Mouse (Mus musculus) neural tube, embryonic 11.5 days (tissue): ENCODE measurements around the gene Man2b1. TPM values are rescaled to one million over a fixed set of nuclear protein-coding genes. Genes with fewer than 3 reads are reported as not detected.

Experiments used
- ATAC-seq: fragments of 200-750 bp; cut with Nextera tagmentation; 2 replicates; pipeline ENCODE4 v1.8.0; 2017; ENCODE audit warnings: moderate number of reproducible peaks, mild to moderate bottlenecking, moderate TSS enrichment, moderate library complexity; ENCODE audit not compliant: insufficient read depth, low FRiP score, low TSS enrichment
- DNase-seq: peaks from one replicate; pipeline ENCODE4 v3.0.0-alpha.2; 2015; ENCODE audit warnings: low spot score
- H3K27ac ChIP-seq: fragments of 300-500 bp; sonication (generic); 2 replicates; pipeline ENCODE4 v1.5.1; 2014; ENCODE audit warnings: low read depth, mild to moderate bottlenecking, low read length
- H3K27me3 ChIP-seq: fragments of 300-500 bp; sonication (generic); 2 replicates; pipeline ENCODE4 v1.6.1; 2014; ENCODE audit warnings: mild to moderate bottlenecking, low read length, mixed read lengths; ENCODE audit not compliant: control insufficient read depth, insufficient read depth
- H3K36me3 ChIP-seq: fragments of 300-500 bp; sonication (generic); 2 replicates; pipeline ENCODE4 v1.6.1; 2014; ENCODE audit warnings: mild to moderate bottlenecking, low read length, moderate library complexity, mixed read lengths; ENCODE audit not compliant: control insufficient read depth, insufficient read depth
- H3K4me1 ChIP-seq: fragments of 300-500 bp; sonication (generic); 2 replicates; pipeline ENCODE4 v1.6.1; 2014; ENCODE audit warnings: low read length, mixed read lengths; ENCODE audit not compliant: control insufficient read depth, insufficient read depth
- H3K4me2 ChIP-seq: fragments of 300-500 bp; sonication (generic); 2 replicates; pipeline ENCODE4 v1.6.1; 2014; ENCODE audit warnings: low read depth, mild to moderate bottlenecking, moderate library complexity
- H3K4me3 ChIP-seq: fragments of 300-500 bp; sonication (generic); 2 replicates; pipeline ENCODE4 v1.5.1; 2014; ENCODE audit warnings: low read depth, low read length
- H3K9ac ChIP-seq: fragments of 300-500 bp; sonication (generic); 2 replicates; pipeline ENCODE4 v1.6.1; 2014; ENCODE audit warnings: mild to moderate bottlenecking, low read length
- H3K9me3 ChIP-seq: fragments of 300-500 bp; sonication (generic); 2 replicates; pipeline ENCODE4 v1.6.1; 2016; ENCODE audit warnings: low read length; ENCODE audit not compliant: control insufficient read depth
- WGBS: fragments of 180-500 bp; shearing (Covaris S2); extraction: QIAGEN DNeasy Blood & Tissue Kit; methylation state at CpG from one replicate; pipeline ENCODE4 v1.1.7; 2014; 5-methylcytosine and 5-hydroxymethylcytosine counted together
- polyA plus RNA-seq: library from polyadenylated mRNA; unstranded; fragments of >200 nt; fragmentation: Nextera tagmentation; extraction: Ambion mirVana; gene quantifications from 2 replicates; pipeline ENCODE4 v1.2.1, GENCODE M21; 2014

The Man2b1 gene
- polyA plus RNA-seq = 14.4 and 17.4 TPM in 2 replicates

DNA sequence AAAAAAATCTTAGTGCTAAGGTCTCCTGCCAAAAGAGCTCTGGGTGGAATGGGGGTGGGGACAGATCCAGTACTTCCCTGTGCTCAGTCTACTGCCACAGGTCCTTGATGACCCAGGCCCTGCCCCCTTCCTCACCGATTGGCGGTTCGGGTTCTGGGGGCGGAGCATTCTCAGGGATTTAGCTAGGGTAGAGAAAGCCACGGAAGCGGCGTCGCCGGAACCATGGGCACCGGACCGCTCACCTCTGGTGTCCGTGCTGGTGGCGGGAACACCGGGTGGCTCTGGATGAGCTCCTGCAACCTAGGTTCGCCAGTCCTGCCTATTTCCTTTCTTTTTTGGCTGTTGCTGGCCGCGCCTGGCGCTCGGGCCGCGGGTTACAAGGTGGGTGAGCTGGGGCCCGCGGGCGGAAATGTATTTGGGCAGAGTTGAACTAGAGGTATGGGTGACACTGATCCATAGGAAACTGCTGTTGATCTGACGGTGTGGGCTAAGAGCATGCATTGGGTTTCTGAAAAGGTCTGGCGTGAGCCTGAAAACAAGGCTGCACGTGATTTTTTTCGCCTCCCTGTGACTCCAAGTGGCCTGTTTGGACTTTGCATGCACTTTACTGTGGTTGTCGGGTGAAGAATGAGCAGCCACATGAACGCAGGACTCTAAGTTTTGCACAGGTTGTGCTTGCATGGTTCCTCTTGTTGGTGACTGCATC, at the start of gene Man2b1:
Gene Man2b1 (plus strand): TSS at position 163 of the 706 bp plus-strand sequence.
- H3K4me1 ChIP-seq = peaks cover 18% of the 10 kb centered on the region; the same call in 1 of the 2 replicates
- ATAC-seq (peak; percentile 78), DNase-seq (peak; percentile 78)
- H3K9me3 ChIP-seq = no peaks in the 10 kb centered on the region
- 0 out of 2 replicates have a peak within 1 kb of the TSS, but pooled peaks have one; percentile 34 for H3K27ac ChIP-seq
- no peaks in the 10 kb centered on the region for H3K36me3 ChIP-seq
- under 1% methylated on average over 30 of the region's 30 CpGs for WGBS
- peak within 1 kb of the TSS; percentile 92 for H3K4me2 ChIP-seq
- H3K27me3 ChIP-seq = no peaks in the 10 kb centered on the region
- peak within 1 kb of the TSS; percentile 61 for H3K4me3 ChIP-seq
- peak within 1 kb of the TSS; percentile 71 for H3K9ac ChIP-seq

DNA sequence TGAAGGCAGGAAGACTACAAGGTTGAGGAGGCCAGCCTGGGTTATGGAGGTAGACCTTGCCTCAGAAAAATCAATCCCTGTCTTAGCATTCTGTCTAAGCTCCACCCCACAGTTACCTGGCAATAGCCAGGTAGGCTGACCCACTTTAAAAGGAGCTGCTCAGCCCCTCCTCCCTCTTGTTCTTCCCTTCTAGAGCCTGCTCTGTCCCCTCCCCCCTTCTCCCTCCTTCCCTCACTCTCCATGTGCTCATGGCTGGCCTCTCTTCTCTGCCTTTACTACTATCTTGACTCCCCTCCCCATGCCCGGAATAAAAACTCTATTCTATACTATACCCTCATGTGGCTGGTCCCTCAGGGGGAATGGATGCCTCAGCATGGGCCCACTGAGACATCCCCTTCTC, 49.2 kb upstream of the Man2b1 start:
- H3K27ac ChIP-seq = no peak overlapping the region
- H3K4me2 ChIP-seq = no peak overlapping the region
- no peak overlapping the region for H3K4me3 ChIP-seq
- no peaks in the 10 kb centered on the region for H3K9me3 ChIP-seq
- 45% methylated on average over 1 of the region's 1 CpGs for WGBS
- peaks cover 16% of the 10 kb centered on the region for H3K36me3 ChIP-seq
- ATAC-seq = no peak
- H3K9ac ChIP-seq = no peak overlapping the region
- no peak for DNase-seq
- no peaks in the 10 kb centered on the region for H3K27me3 ChIP-seq
- H3K4me1 ChIP-seq = peaks cover 15% of the 10 kb centered on the region

GRCm38 (mm10) chr8:85034764-85035163, 48.3 kb upstream of the Man2b1 start:
- peaks cover 12% of the 10 kb centered on the region; the same call in 1 of the 2 replicates for H3K4me1 ChIP-seq
- no peaks in the 10 kb centered on the region for H3K9me3 ChIP-seq
- 8% methylated on average over 12 of the region's 13 CpGs for WGBS
- H3K27me3 ChIP-seq = no peaks in the 10 kb centered on the region
- H3K9ac ChIP-seq = no peak overlapping the region
- no peak overlapping the region for H3K27ac ChIP-seq
- ATAC-seq = no peak
- DNase-seq = peak; percentile 68
- H3K4me2 ChIP-seq = peak overlapping the region; percentile 98
- H3K4me3 ChIP-seq = peak overlapping the region; percentile 79; the same call in 1 of the 2 replicates
- H3K36me3 ChIP-seq = peaks cover 9% of the 10 kb centered on the region

GRCm38 (mm10) chr8:85035165-85035727, 47.8 kb upstream of the Man2b1 start:
- H3K4me2 ChIP-seq = peak overlapping the region; percentile 98
- 8% methylated on average over 12 of the region's 12 CpGs for WGBS
- ATAC-seq (no peak), DNase-seq (no peak)
- peak overlapping the region; percentile 69 for H3K9ac ChIP-seq
- H3K36me3 ChIP-seq = peaks cover 11% of the 10 kb centered on the region
- peaks cover 14% of the 10 kb centered on the region; the same call in 1 of the 2 replicates for H3K4me1 ChIP-seq
- no peaks in the 10 kb centered on the region for H3K9me3 ChIP-seq
- H3K27ac ChIP-seq = no peak overlapping the region
- no peaks in the 10 kb centered on the region for H3K27me3 ChIP-seq
- peak overlapping the region; percentile 79 for H3K4me3 ChIP-seq

DNA sequence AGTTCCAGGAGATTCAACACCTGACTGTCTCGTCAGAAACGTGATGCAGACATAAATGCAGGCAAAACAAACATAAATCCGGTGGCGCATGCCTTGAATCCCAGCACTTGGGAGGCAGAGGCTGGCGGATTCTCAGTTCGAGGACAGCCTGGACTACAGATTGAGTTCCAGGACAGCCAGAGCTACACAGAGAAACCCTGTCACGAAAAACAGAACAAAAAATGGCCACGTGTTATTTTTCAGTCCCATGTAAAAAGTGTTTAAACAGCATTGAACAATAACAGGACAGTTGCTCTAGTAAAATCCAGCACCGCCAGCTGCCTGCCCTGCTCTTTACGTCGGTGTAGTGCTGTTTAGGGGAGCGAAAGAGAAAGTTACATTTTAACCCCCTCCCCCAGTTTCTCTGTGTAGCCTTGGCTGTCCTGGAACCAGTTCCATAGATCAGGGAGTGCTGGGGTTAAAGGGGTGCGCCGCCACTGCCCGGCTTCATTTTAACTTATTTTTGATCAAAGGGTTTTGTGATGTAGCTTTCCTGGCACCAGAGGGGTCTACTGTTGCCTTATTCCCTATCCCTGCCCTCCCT, 47.3 kb upstream of the Man2b1 start:
- Histone ChIP-seq H3K27me3 (no peaks in the 10 kb centered on the region), H3K9ac (peak overlapping the region; percentile 69), H3K4me1 (peaks cover 14% of the 10 kb centered on the region; the same call in 1 of the 2 replicates), H3K27ac (peak overlapping the region; percentile 98), H3K36me3 (peaks cover 12% of the 10 kb centered on the region), H3K4me2 (peak overlapping the region; percentile 98), H3K9me3 (no peaks in the 10 kb centered on the region), H3K4me3 (peak overlapping the region; percentile 79)
- ATAC-seq (0 out of 2 replicates have a peak, but pooled peaks have one; percentile 0), DNase-seq (no peak)
- under 1% methylated on average over 15 of the region's 15 CpGs for WGBS

GRCm38 (mm10) chr8:85036381-85036717, 46.7 kb upstream of the Man2b1 start:
- H3K36me3 ChIP-seq = peaks cover 14% of the 10 kb centered on the region
- WGBS = 0% methylated on average over 9 of the region's 9 CpGs
- H3K27me3 ChIP-seq = no peaks in the 10 kb centered on the region
- no peak for DNase-seq
- ATAC-seq = peak; percentile 40
- peak overlapping the region; percentile 69 for H3K9ac ChIP-seq
- peak overlapping the region; percentile 98 for H3K27ac ChIP-seq
- peaks cover 14% of the 10 kb centered on the region; the same call in 1 of the 2 replicates for H3K4me1 ChIP-seq
- no peaks in the 10 kb centered on the region for H3K9me3 ChIP-seq
- H3K4me3 ChIP-seq = peak overlapping the region; percentile 79
- H3K4me2 ChIP-seq = peak overlapping the region; percentile 98

- H3K4me3 ChIP-seq = peak within 1 kb of the TSS; percentile 79
- H3K4me2 ChIP-seq = peak within 1 kb of the TSS; percentile 98
- ATAC-seq (peak; percentile 93), DNase-seq (peak; percentile 89)
- WGBS = under 1% methylated on average over 59 of the region's 59 CpGs
- H3K4me1 ChIP-seq = peaks cover 14% of the 10 kb centered on the region; the same call in 1 of the 2 replicates
- H3K27me3 ChIP-seq = no peaks in the 10 kb centered on the region
- H3K9ac ChIP-seq = peak within 1 kb of the TSS; percentile 93
- no peaks in the 10 kb centered on the region for H3K9me3 ChIP-seq
- H3K36me3 ChIP-seq = peaks cover 14% of the 10 kb centered on the region
- peak within 1 kb of the TSS; percentile 98 for H3K27ac ChIP-seq
Measured at GRCm38 (mm10) chr8:85036718-85037365, 46.2 kb upstream of the Man2b1 start, which contains the start of gene Tnpo2. Gene Tnpo2 (plus strand): TSS chr8:85036915.

- H3K27ac ChIP-seq = peak overlapping the region; percentile 98
- peak overlapping the region; percentile 93 for H3K9ac ChIP-seq
- peaks cover 14% of the 10 kb centered on the region; the same call in 1 of the 2 replicates for H3K4me1 ChIP-seq
- peaks cover 14% of the 10 kb centered on the region for H3K36me3 ChIP-seq
- no peaks in the 10 kb centered on the region for H3K9me3 ChIP-seq
- peak overlapping the region; percentile 79 for H3K4me3 ChIP-seq
- ATAC-seq = peak; percentile 69
- no peaks in the 10 kb centered on the region for H3K27me3 ChIP-seq
- peak overlapping the region; percentile 98 for H3K4me2 ChIP-seq
- WGBS = under 1% methylated on average over 14 of the region's 14 CpGs
- peak; percentile 69 for DNase-seq
Measured at GRCm38 (mm10) chr8:85037366-85037680, 45.7 kb upstream of the Man2b1 start.
